Mouse (Mus musculus): ENCODE data around the gene Atp1a4.

The Atp1a4 gene

DNA sequence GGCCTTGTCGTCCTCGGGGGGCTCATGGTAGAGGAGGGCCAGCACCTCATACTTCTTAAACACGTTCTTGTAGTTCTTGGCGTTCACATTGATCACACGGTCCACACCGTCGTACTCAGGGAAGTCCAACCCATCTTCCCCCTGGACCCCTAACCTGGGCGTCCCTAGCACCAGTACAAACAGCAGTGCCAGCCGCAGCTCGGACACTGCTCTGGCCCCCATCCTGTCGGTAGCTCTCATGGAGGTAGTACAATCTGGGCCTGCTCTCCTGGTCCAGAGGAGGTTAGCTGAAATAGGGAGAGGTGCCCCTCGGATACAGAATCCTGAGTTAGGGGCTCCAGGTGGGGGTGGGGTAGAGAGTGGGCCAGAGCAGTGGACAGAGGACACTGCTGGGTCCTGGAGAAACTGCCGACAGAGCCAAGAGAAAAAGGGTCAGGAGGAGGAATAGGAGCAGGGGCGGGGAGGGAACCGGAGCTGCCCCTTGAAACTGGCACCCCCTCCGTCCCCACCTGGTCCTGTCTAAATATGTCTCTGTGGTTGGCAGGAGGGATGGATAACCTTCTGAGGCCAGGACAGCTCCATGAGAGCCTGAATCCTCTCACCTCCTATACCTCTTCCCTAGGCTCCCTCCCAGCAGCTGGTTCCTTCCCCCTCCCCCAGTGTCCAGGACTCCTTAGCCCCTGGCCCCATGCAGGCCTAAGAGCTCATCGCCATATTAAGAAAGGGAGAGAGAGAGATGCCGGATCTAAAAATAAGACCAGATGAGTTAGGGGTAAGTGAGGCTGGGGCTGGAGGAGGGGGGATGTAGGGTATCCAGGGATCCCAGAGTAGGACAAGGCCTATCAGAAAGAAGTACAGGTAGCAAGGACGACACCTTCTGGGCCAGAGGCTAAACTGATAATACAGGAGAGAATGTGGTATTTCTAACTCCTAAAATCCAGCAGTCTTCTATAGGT lies 38.5 kb downstream of the Atp1a4 start, which contains the start of gene Casq1:
Casq1 (minus strand) TSS at position 418 of the 956 bp plus-strand sequence.
- DNase-seq (ENCODE audit: low read depth, low spot score): peak; percentile 94

DNA sequence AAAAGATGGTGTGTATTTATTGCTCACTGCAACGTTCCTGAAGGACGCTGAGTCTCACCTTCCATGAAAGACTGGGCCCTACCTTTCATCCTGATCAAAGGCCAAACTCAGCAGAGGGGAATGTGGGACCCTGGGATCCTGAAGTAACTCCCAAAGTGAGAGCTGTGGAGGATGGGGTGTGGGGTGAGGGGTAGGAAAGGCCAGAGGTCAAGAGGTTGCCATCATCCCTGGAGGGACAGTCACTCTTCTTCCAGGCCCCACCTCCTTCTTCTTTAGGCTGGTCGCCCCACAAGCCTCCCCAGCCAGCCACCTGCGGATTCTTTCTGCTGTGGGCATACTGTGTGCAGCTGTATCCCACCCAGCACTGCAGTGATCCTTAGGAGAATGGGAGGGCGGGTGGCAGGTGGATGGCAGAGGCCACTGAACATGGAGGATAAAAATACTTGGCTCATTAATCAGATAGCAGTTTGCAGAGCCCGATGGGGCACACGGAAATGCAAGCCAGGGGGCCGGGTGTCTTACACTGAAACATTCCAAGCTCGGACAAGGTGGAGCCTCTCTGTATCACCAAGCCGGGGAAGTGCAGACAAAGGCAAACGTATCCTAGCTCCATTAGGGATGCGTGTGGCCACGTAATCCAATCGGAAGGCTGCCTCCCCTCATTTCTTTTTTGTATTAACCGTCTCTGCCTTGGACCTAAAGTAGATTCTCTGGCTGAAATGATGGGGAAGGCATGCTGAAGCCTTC lies 39.9 kb downstream of the Atp1a4 start:
- DNase-seq (ENCODE audit: low read depth, low spot score): no peak

DNA sequence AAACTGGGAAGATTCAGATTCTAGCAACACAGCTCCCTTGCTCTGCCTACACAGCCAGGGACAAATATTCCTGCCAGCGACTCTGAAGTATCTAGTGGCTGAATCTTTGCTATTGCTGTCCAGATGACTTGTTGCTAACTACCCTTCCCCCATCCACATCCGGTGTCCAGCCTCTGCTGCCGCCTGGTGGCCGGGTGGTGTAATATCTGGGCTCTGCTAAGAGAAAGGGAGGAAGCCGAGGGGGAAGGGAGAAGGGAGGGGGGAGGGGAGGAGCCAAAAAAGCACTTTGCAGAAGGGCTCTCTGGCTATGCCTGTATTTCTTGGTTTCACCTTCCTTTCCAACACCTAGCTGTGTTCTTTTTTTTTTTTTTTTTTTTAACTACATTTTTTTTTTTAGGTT lies 41.1 kb downstream of the Atp1a4 start:
- DNase-seq (ENCODE audit: low read depth, low spot score): peak; percentile 98

DNA sequence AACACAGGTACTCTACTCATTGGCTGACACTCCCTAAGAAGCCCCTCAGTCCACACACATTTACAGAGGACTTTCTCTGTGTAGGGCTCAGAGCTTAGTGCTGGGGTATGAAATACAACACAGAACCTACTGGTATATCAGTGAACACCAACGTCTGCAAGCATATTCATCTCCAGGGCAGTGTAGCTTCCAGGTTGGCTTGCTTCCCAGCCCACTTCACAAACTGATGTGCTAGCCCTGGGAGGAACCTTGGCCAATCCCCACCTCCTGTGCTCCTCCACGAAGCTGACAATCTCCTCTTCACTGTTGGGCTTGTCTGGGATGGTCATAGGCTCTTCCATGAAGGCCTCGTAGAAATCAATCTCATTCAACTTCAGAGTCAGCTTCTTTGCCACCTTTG lies 43.5 kb downstream of the Atp1a4 start:
- no peak for DNase-seq (ENCODE audit: low read depth, low spot score)

DNA sequence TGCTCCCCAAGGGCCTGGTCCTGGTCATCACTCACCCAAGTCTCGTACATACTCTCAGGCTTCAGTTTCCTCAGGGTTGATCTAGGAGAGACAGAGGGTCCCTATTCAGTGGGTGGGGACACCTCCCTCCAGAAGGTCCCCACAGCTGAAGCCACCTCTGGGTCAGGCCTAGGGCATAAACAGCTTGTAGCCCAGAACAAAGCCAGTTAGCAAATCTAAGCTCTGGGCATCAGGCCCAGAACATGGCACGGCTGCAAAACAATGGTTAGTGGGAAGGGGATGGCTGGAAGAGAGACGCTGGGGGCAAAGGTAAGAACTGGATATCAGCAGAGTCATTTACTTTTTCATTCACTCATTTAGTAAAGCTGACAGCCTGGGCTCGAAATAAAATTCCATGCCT lies 44.4 kb downstream of the Atp1a4 start:
- DNase-seq (ENCODE audit: low read depth, low spot score): no peak

DNA sequence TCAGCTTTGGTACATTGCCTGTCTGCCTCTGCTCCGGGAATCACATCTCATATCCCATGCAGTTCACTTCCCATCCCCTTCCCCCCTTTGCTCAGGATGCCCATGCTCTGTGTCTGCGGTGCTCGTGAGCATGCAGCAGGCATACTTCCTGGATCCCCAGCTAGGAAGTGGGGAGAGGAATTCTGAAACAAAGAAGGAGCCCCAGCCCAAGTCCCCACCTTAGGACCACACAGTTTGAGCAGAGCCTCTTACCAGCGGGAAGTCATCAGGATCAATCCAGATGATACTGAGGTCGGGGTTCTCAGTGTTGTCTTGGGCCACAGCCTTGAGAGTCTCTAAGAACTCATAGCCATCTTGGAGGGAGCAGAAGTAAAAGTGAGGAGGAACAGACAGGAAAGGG lies 45.4 kb downstream of the Atp1a4 start:
- DNase-seq (ENCODE audit: low read depth, low spot score): no peak

DNA sequence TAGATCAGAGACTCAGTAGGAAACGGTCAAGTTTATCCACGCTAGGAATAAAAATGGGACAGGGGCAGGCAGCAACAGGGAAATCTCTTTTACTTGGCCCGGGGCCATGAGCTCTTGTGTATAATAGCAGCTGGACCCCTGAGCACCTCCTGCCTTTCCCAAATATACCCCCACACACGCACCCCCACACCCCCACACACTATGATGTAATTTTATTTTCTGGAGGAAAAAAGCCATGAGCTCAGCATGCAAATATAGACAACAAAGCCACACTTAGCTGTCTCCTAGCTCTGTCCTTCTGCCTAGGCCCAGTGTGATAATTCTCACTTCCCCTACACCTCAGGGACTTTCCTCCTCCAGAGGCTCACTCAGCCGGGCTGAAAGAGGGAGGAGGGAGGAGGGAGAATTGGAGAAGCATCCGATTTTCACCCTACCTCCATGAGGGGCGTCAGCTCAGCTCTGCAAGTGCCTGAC lies 51.1 kb downstream of the Atp1a4 start:
- DNase-seq (ENCODE audit: low read depth, low spot score): no peak

DNA sequence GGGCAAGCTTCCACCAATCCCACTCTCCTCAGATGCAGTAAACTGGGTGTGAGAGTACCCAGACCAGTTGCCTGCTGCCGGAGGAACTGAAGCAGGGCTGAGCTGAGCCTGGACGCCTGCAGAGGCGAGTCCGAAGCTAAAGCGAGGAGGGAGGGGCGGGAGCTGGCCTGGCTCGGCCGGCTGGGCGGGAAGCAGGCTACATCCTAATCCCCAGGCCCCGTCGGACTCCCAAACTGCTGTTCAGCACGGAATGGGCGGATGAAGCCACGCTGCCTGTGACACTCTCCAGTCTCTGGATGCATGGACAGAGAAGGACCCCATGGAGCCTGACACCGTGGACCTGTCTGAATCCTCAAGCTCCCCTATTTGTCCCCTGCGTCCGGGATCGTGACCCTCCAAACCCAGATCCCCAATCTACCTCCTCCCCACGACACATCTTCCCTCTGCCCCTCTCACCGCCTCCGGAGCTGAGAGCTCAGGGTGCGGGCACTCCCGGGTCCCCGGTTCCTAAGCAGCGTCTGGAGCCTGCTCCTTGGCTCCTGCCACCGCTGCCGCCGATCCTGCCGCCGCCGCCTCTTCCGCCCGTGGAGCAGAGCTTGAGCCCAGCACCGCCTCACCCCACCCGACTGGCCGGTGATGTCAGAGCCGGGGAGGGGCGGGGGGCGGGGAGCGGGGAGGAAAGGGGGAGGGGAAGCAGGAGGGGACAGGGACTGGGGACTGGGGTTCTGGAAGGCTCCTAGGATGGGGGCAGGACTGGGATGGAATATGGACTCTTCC lies 51.9 kb downstream of the Atp1a4 start, which contains the start of gene Pea15a:
Pea15a (minus strand) TSS at position 664 of the 777 bp plus-strand sequence.
- peak; percentile 69 for DNase-seq (ENCODE audit: low read depth, low spot score)

DNA sequence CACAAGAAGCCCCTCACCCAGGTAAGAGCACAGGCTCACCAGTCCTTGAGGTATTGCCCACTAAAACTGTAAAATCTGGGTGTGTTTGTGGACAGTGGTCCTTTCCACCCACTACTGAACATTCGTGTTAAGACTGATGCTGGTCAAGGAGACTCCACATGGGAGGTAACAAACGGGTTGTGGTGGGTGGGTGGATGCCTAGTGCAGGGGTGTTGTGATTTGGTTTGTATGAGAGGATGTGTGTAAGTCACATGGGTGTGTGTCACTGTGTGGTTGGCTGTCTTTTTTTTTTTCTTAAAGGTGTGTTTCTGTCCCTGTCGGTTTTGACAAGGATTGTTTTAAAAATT lies 52.5 kb downstream of the Atp1a4 start:
- no peak for DNase-seq (ENCODE audit: low read depth, low spot score)

DNA sequence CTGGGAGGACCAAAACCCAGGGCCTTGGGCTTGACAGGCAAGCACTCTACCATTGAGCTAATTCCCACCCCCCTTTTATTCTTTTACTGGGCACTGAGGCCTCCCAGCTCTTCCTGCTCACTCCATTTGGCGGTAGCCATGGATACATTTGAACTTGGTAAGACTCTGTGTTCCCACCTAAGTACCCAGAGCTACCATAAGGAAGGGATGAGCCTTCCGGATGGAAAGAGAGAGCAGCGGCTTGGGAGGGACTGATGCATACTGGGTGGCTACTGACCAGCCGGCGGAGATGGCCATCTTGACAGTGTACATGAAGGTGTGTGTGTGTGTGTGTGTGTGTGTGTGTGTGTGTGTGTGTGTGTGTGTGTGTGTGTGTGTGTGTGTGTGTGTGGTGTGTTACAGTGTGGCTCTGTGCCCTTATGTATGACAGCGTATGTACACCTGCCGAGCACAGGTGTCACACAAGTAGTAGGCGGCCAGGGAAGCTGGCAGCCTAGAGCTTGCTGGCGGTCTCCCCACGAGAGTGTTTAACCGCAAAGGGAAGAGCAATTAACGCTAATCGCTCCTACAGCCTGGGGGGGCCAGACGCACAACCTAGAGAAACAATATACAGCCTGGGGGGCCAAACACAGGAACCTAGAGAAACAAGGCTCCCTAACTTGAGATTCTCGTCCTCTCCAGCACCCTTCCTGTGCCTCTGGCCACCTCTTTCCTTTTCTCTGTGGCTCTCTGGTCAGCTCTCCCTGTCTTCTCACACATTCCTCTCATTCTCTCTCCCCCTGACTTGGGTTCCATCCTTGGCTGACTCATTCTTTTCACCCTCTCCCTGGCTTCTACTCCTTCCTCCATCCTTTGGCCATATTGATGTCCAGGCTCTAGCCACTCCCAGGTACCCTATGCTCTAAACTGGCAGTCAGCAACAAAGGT lies 53.1 kb downstream of the Atp1a4 start:
- DNase-seq (ENCODE audit: low read depth, low spot score): no peak

DNA sequence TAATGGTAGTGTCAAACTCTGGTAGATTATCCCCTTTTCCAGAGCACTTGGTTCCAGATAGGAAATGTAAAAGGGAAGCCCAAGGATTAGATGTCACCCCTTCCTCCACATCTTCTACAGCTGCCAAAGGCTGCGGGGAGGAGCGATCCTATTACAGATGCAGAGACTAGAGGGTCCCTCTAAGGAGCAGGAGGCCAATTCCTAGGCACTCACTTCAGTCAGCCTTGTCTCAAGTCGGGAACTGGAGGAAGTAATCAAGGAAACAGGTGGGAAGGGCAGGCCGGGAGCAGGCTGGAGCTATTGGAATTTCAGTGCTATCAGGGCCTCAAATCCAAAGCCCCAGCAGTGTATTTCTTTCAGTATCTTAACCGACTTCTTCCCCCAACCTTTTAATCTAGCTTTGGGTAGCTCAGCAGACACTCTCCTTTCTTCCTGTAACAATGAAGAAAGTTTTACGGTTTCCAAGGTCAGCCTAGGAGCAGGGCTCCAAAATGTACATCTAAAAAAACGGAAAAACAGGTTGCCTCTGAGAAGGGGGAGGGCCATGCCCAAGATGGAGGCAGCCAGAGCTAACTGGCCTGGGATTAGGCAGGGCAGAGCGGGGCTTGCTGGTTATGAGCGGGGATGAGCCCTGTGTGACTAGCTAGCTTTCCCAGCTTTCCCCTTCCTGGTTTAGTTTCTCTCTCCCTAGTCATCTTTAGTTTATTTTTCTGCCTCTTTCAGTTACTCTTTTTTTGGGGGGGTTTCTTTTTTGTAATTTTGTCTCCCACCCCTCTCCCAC lies 54.0 kb downstream of the Atp1a4 start:
- no peak for DNase-seq (ENCODE audit: low read depth, low spot score)

DNA sequence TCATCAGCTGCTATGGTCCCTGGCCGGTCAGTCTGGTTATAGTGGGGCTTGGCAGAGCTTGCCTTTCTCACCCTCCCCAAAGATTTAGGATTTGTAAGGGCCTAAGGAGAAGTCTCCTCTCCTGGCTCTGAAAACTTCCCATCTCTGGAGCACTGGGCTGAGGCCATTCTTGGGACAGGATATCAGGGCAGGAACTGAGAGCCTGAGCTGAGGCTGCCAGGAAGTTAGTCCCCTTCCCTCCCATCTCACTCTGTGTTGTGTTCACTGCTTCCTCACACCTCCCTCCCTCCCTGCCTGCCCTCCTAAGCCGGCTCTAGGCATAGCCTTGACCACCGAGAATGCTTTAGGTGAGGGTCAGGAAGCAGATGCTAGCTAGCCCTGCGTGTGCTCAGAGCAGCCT lies 54.6 kb downstream of the Atp1a4 start:
- DNase-seq (ENCODE audit: low read depth, low spot score): no peak

DNA sequence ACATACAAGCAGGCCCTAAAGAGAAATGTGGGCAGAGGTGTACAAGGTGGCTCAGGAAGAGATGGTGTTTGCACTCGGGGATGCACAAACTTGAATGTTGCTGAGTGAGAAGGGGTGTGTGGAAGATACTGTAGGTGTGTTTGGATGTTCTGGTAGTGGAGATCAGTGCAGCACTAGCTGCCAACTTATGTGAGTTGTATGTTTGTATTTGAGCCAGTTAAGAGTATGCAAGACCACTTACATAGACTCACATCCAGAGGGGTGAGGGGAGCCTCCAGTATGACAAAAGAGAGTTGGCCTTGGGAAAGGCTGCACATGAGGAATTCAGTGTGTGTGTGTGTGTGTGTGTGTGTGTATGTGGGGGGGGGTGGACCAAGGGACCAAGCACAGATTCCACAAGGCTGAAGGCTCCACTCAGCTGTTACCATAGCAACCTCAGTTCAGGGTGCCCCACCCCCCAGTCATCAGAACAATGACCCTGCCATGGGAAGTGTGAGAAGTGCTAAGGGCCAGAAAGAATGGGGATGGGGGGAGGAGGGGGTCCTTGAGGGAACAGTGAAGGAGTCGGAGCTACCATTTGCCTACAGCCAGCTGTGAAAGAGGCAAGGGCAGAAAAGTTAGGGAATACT lies 55.2 kb downstream of the Atp1a4 start:
- no peak for DNase-seq (ENCODE audit: low read depth, low spot score)

DNA sequence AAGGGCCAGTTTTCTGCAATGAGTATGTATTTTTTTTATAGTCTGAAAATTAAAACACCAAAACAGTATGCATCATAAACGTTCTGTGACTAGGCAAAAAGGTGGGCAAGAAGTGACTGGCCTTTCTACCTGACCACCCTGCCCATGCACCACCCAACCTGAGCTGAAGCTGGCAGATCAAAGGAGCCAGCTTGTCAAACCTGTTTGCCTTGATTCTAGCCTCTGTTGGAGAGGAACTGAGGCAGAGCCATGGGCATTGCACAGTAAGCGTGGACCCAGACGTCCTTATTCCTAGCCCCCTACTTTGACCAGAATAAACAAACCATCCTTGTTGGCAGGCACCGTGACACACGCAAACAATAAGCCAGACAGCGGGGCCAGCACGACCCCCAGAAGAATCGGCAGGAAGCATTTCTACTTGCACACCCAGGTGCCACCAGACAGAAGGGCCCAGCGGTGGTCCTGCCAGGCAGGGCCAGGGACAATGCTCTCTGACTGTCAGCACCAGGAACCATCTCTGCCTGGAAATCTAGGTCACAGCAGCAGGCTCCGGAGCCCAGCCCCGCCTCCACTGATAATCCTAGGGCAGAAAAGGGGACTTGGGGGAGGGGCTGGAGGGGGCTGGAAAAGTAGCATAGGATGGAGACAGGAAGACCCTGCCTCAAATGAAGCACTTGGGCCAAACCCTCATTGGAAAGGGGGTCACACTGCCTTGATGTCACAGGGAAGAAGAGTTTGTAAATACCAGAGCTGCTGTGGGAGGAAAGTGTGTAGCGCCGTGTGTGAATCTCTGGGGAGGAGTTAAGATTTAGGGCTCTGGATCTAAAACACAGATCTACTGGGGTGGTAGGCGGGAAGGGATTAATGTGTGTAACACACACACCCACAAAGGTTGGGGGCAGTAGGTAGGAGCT lies 56.0 kb downstream of the Atp1a4 start:
- no peak for DNase-seq (ENCODE audit: low read depth, low spot score)

DNA sequence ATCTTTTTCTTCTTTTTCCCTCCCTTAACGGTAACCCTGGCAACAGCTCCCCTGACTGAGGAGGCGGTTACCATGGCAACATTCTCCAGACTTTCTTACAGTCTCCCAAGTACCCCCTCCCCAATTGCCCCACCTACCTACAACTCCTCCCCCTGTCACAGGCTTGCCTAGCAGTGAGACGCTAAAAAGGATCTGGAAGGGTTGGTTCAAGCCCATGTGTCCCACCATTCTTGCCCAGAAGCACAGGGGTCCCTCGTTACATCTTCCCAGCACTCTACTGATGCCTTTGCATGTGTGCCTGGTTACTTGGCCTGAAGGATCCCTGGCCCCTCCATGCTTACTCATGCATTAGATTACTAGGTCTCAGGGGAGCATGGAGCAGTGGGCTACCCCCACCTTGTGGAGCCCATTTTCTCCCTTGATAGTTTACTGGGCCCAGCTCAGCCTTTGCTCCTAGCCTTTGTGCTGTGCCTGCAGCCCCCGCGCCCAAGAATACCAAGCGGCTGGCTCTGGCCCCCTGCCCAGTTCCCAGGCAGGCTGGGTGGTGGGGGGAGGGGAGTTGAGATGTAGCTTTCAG lies 57.3 kb downstream of the Atp1a4 start:
- no peak for DNase-seq (ENCODE audit: low read depth, low spot score)

DNA sequence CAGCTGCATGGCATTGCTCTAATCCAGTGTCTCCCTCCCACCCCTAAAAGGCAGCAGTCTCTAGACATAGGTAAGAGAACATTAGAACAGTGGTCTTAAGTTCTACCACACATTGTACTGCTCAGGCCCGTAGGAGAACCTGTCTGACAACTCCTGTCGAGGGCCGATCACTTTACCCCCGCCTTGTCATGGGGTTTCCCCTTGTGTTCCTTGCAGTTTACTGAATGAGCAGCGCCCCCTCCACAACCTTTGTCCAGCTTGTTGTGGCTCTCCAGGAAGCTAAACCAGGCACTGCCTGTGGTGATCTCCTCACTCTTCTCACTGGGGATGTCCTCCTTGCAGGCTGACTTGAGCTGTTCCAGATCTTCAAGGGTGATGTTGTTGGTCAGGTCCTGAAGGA lies 58.1 kb downstream of the Atp1a4 start:
- DNase-seq (ENCODE audit: low read depth, low spot score): no peak

DNA sequence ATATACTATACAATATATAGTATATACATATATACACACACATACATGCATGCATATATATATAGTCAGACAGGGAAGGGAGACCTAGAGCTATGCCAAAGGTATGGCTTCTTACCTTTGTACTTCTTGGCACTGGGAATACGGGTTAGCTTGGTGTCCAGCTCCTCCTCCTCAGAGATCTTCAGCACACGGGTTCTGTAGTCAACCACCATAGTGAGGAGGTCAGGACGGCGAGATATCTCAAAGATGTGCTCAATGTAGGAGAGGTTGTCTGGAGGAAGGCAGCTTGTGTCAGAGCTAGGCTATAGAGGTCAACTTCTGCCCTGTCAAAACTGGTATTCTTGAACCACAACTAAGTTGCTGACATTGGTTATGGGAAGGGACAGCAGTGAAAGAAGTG lies 59.2 kb downstream of the Atp1a4 start:
- no peak for DNase-seq (ENCODE audit: low read depth, low spot score)

DNA sequence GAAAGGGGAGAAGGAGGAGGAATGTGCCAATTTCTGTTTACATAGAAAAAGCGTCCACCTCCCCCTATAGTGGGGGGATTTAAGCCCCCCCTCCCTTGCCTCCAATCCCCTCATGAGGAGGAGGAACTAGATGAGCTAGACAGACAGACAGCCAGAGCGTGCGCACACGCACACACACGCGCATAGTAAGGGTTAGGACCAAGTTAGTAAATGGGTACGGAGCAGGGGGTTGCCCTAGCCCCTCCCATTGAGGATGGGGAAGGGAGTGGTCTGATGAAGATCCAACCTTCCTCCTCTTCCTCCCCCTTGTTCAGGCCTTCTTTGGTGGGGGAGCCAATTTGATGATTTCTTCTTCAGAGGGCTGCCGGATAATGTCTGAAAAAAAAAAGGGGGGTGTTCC lies 59.9 kb downstream of the Atp1a4 start:
- DNase-seq (ENCODE audit: low read depth, low spot score): no peak
